Mouse (Mus musculus) adrenal gland, postnatal 25 days (tissue): ENCODE measurements around the gene Gtf3c5. TPM values are rescaled to one million over a fixed set of nuclear protein-coding genes. Genes with fewer than 3 reads are reported as not detected.
A peak's percentile ranks its signal among the peaks of the same experiment; 100 is the strongest.

Experiments used
- DNase-seq: peaks from one replicate; pipeline ENCODE4 v3.0.0; 2021; ENCODE audit warnings: mixed read lengths
- total RNA-seq: library from RNA; stranded (reverse); gene quantifications from 2 replicates; pipeline ENCODE4 v1.2.3, GENCODE M21; 2021

Gene Gtf3c5
- total RNA-seq, 1 experiment from 2014 or later = 24.4 TPM

- no peak for DNase-seq
Observed at GRCm38 (mm10) chr2:28607341-28608165, 24.0 kb upstream of the Gtf3c5 start.

DNA sequence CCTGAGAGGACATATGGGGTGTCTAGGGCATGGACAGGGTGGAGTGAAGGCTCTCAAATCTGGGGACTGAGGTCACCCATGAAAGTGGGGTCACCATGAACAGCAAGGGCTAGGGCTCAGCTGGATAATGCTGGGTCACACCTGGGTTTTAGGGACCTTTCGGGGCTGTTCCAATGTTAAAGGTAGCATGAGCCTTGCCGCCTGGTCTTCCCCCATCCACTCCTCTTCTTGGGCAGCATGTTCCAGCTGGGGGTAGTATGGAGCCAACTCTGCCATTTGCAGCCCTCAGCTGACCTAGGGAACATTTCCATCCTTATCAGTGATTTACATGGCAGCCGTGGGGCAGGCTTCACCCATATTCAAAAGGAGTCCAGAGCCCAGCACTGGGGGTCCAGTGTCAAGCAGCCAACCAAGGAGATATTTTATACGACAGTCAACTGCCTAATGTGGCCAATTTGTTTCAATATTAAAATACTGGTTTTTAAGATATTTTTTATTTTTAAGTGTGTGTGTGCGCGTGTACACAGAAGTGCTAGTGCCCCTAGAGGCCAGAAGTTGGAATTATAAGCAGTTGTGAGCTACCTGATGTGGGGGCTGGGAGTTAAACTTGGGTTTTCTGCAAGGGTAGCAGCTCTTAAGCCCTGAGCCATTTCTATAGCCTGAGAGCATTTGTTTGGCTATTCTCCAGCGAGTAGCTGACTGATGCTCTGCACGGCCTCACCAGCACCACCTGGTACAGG, 23.2 kb upstream of the Gtf3c5 start:
- DNase-seq = no peak

GRCm38 (mm10) chr2:28605789-28606541, 22.4 kb upstream of the Gtf3c5 start:
- no peak for DNase-seq

- no peak for DNase-seq
Observed at GRCm38 (mm10) chr2:28603542-28603941, 20.0 kb upstream of the Gtf3c5 start.

GRCm38 (mm10) chr2:28601720-28602590, 18.4 kb upstream of the Gtf3c5 start:
- DNase-seq = no peak

- DNase-seq = no peak
Observed at GRCm38 (mm10) chr2:28599569-28599900, 16.0 kb upstream of the Gtf3c5 start.

DNA sequence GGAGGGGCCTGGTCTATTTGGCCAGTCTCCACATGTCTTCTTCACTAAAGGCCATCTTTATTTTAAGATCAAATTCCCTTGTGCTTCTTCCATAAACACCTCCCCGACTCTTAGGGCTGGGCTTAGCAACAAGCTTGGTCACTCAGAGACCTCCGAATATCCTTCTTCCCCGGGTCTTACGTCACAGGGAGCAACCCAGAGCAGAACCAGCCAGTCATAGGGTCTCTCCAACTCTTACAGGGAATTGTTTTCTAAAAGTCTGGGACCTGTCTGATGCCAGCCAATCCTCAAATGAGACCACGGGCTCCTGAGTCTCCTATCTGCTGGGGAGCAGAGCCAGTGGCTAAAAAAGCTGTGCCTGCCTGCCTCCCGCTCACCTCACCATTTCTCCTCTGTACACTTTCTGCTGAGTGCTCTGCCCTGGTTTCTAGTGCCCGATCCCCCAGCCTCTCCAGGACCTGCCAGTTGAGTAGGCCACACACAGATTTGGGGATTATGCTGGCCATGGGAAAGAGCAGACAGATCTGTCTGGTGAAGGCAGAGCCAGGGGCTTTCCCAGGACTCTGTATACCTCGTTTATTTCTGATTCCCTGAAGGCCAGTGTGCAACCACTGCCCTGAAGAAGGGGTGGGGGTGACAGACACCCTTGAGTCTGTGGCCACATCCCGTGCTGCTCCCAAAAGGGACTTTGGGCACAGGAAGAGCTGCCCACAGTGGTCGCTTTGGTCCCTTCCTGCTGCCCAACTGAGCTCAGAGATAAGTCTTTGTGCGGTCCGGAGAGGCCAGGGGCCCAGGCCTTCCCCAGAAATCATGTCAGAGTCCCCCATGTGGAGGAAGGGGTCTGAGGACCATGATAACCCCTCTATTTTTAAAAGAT, 15.4 kb upstream of the Gtf3c5 start:
- no peak for DNase-seq

DNA sequence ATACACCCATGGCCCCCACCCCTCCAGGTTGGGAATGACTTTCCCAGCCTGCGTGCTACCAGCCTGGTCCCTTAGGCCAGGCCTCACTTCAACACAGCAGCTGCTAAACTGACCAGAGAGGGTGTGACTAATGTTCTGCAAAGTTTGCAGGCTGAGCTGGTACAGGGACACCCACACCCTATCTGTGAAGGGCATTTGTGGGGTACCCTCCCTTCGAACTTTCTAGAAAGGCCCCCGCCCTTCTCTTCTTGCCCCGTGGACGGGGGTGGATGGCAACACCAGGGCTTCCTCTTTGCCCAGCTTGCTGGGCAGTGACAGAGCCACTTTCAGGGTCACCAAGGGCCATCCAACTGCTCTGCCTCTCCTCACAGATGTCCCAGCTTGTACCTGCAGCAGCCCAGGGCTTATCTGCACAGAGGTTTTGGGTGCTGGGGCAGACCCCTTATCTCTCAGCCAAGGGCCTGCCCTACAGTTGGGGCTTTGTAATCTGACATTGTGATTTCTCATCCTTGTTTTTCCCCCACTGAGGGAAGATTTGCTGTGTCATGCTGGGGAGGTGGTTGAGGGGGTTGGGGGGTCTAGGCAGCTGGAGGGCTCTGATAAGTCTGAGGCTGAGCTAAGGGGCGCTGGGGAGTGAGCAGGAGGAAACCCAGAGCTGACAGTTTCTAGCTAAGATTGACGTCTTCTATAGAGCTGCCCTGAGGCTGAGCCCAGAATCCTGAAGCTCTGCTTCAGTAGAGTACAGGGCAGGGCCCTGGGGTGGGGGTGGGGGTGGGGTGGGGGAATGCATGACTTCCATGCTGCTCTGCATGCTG, 14.4 kb upstream of the Gtf3c5 start:
- DNase-seq = no peak

DNA sequence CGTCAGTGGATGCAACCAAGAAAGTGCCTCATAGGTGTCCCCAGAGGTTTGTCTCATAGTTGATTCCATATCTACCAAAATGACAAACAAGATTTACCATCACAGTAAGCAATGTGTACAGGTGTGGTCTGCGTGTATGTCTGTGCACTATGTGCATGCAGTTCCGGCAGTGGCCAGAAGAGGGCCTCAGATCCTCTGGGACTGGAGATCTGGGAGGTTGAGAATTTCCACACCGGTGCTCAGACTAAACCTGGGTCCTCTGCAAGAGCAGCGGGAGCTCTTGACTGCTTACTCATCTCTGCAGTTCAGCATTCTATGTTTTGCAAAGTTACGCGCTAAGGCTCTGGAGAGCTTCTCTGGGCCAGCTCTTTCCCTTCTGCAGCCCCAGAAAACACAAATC, 13.4 kb upstream of the Gtf3c5 start:
- DNase-seq = no peak

DNA sequence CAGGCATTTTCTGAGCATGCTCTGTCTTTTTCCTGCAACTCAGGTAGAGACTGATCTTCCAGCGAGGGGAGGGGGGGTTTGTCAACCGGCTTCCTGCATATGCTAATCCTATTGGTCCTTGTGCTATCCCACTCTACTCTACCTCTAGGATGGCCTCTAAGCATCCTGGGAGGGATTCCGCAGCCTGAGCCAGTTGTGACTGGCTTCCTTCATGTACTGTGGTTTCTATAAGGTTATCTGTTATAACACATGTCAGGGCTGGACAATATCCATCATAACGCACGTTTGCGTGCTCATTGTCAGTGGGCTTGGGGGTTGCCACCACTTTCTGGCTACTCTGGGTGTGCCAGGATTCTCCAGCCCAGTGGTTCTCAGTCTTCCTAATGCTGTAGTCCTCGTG, 12.5 kb upstream of the Gtf3c5 start:
- DNase-seq = no peak

DNA sequence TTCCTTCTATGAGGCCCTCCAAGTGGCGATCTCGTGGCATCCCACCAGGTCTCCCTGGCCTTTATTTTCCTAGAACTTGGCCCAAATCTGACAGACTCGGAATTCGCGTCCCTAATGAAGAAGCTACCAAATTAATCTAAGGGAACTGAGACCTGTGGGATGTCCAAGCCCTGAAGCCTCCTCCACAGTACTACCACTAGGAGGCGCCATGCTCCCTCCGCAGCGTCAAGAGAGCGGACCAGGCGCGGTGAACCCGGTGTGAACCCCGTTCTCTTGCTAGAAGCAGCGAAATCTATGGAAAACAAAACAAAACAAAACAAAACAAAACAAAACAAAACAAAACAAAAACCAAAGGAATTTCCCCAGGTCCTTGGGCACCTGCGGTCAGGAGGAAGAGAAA, 9.3 kb upstream of the Gtf3c5 start:
- peak; percentile 74 for DNase-seq

DNA sequence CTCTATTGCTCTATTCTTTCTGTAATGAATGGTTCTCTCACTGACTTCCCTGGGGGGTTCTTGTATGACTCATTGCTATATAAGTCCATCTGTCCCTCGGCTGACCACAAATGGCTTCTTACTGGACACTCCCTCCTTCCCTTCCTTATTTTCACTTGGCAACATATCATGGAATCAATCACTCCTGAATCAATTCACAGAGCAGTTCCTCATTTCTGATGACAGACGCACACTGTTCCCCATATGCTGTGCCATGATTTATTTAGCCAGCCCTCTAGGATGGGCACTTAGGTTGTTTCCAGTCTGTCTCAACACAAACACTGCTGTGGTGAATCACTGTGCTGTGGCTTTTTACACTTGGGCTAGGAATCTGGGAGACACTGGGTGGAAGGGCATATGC, 7.9 kb upstream of the Gtf3c5 start:
- DNase-seq = no peak

- DNase-seq = no peak
Observed at GRCm38 (mm10) chr2:28588574-28588973, 5.0 kb upstream of the Gtf3c5 start.

DNA sequence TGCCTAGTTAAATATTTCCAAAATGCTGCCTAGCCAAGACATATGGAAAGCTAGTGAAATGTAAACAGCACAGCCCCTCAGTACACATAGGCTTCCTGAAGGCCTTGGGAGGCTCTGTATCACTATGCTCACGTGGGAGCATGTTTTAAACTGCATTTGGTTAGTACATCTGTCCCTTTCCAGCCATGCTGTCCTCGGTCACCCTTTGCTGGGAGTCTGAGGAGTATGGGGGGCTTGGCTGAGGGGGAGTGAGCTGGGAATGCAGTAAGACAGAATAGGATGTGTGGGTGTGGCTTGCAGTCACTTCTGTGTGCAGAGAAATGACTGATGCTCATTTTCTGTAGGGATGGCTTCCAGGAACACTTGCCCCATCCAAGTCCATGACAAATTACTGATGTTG, 2.2 kb upstream of the Gtf3c5 start:
- DNase-seq = no peak

DNA sequence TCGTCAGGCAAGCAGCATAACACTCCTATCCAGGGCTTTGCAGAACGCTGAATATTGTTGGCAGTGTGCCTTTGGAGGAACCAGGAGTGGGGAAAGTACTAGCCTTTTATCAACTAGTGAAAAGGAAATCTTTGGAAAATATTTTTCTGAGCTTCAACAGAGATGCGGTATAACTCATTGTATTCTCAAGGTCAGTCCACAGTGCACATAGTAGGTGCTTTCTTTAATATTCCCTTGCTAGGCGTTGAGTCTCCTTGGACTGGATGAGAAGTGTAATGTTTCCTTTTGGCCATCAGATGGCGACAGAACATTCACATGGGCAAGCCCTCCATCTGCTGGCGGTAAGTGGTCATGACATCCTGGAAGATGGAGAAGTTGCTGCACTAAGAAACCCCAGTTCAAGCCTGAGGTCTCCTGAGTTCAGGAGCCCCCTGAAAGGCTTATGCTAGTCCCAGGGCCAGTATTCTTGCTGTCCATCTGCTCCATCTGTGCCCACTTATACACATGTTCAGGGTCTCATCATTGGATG, 1.6 kb upstream of the Gtf3c5 start:
- DNase-seq = peak; percentile 68

GRCm38 (mm10) chr2:28582647-28583353, 751 bp downstream of the Gtf3c5 start:
- peak; percentile 86 for DNase-seq

DNA sequence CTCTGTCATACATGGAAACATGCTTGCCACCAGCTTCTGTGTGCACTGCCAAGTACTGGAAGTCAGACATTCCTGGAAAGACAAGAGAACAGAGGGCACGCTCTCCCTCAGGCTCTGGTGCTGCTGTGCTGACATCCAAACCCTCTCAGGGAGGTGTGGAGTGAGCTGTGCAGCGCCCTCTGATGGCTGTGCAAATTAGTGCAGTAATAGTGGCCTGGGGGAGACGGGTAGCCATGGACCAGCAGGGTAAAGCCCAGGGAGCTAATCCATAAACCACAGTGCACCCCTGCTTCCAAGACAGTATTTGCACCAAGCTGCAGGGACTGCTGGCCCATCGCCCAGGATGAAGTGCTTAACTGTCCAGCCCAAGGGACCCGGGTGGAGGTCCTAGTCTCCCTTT, 5.5 kb downstream of the Gtf3c5 start:
- DNase-seq = peak; percentile 21

GRCm38 (mm10) chr2:28576815-28577214, 6.7 kb downstream of the Gtf3c5 start:
- no peak for DNase-seq

DNA sequence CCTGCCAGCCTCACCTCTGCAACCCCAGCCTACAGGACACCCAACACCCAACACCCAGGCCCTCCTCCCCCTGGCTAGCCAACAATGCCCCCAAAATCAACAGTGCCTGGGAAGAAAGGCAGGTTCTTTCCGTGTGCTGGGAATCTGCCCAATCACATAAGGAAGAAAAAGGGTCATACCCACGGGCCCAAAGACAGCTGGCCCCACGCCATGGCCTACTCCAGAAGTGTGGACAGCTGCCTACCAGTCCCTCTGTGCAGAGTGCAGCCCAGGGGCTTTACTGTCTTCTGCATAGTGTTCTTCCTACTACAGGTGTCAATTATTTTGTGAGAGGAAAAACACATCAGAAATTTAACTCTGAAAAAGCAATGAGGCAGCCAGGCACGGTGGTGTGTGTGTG, 8.2 kb downstream of the Gtf3c5 start:
- DNase-seq = no peak
